ENCODE assay signal across 16 mouse cellular contexts in the genomic region with DNA sequence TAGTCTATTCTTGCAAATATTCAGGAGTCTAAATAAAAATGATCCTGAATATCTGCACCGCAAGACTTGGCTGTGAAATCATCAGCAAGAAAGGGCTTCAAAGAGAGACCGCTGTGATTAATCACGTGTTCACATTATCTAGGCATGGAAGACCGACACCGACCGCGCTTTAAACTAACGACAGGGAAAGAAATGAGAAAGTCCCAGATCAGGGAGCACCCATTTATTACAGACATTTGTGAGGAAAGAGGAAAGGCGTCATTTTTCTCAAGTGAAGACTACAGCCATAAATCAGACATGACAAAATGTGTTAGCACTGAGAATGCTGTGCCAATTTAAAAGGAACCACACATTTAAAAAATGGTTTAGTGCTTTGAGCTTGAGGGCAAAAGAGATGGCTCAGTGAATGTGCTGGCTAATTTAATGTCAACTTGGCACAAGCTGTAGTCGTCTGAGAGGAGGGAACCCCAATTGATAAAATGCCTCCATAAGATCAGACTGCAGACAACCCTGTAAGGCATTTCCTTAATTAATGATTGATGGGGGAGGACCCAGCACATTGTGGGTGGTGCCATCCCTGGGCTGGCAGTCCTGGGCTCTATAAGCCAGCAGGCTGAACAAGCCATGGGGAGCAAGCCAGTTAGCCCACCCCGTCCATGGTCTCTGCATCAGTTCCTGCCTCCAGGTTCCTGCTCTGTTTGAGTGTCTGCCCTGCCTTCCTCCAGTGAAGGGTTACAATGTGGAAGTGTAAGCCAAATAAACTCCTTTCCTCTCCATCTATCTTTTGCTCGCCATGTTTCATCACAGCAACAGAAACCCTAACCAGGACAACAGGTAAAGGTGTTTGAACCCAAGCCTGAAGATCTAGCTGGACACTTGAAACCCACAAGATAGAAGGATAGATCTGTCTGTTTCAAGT.
DNase-seq lines count a peak whose midpoint lies in the region; ATAC-seq lines count a peak whose summit lies in the region.
"Had no signal": no experiment of that assay in that cellular context is flagged by ENCODE, and none has a peak within 500 bp of the region (broad histone marks: within the 10 kb centered on the region; RNA-seq: fewer than 3 reads in every experiment).

No protein-coding gene starts in this region.

- H3K4me1 ChIP-seq in forebrain, embryonic 10.5 days: peaks cover 13% of the 10 kb centered on the region
- H3K4me1 ChIP-seq in forebrain, embryonic 16.5 days (replicated peaks; ENCODE audit: control insufficient read depth, insufficient read depth, low read length): peaks cover 4% of the 10 kb centered on the region
- H3K4me1 ChIP-seq in liver, embryonic 12.5 days: peaks cover 93% of the 10 kb centered on the region

- no peak overlapping the region for H3K4me2 ChIP-seq in forebrain, embryonic 16.5 days (ENCODE audit: low read length)
- H3K4me2 ChIP-seq in liver, embryonic 12.5 days: peak overlapping the region; percentile 2; the same call in 1 of the 2 replicates
- H3K4me2 ChIP-seq: limb, embryonic 12.5 days had no signal

- H3K27me3 ChIP-seq in forebrain, embryonic 10.5 days (ENCODE audit: poor library complexity, severe bottlenecking): no peaks in the 10 kb centered on the region
- H3K27me3 ChIP-seq in forebrain, embryonic 16.5 days (replicated peaks; ENCODE audit: control insufficient read depth, insufficient read depth, low read length): no peaks in the 10 kb centered on the region
- H3K27me3 ChIP-seq in liver, embryonic 12.5 days (replicated peaks): no peaks in the 10 kb centered on the region
- H3K27me3 ChIP-seq: limb, embryonic 12.5 days had no signal

- H3K36me3 ChIP-seq in forebrain, embryonic 10.5 days (replicated peaks): no peaks in the 10 kb centered on the region
- H3K36me3 ChIP-seq in forebrain, embryonic 16.5 days (ENCODE audit: control insufficient read depth, insufficient read depth): no peaks in the 10 kb centered on the region
- H3K36me3 ChIP-seq in liver, embryonic 12.5 days: no peaks in the 10 kb centered on the region
- H3K36me3 ChIP-seq: limb, embryonic 12.5 days had no signal

- 91% methylated on average over 12 of the region's 12 CpGs for WGBS in forebrain, embryonic 10.5 days
- 70% methylated on average over 12 of the region's 12 CpGs for WGBS in forebrain, embryonic 16.5 days
- WGBS in liver, embryonic 12.5 days (ENCODE audit: insufficient replicate concordance): 77% methylated on average over 12 of the region's 12 CpGs

- H3K9me3 ChIP-seq in forebrain, embryonic 10.5 days: no peaks in the 10 kb centered on the region
- H3K9me3 ChIP-seq in forebrain, embryonic 16.5 days (ENCODE audit: control insufficient read depth, low read length): no peaks in the 10 kb centered on the region
- H3K9me3 ChIP-seq in liver, embryonic 12.5 days (replicated peaks): peaks cover 9% of the 10 kb centered on the region; the same call in 1 of the 2 replicates
- H3K9me3 ChIP-seq: limb, embryonic 12.5 days had no signal

- H3K9ac ChIP-seq in forebrain, embryonic 16.5 days (replicated peaks; ENCODE audit: low read depth, low read length): no peak overlapping the region
- peak overlapping the region; percentile 28; the same call in 1 of the 2 replicates for H3K9ac ChIP-seq in liver, embryonic 12.5 days
- H3K9ac ChIP-seq: limb, embryonic 12.5 days had no signal

- DNase-seq in forebrain, embryonic 10.5 days (ENCODE audit: extremely low spot score, low spot score): no peak
- DNase-seq in retina, postnatal 1 day: peak; percentile 28
- DNase-seq in retina, embryonic 14.5 days (ENCODE audit: low spot score): no peak
- no peak for DNase-seq in layer of hippocampus, postnatal 14 days (ENCODE audit: low spot score in 2 of 2)
- DNase-seq in left cerebral cortex, adult 18-20 months (ENCODE audit: low spot score in 2 of 2): no peak
- DNase-seq in adrenal gland, adult (ENCODE audit: inconsistent age in 2 of 2, low spot score in 1 of 2): no peak
- DNase-seq: embryo, embryonic 11 days; gastrocnemius, postnatal 36 days; heart, postnatal 36 days; lung, postnatal 4 days had no signal

- ATAC-seq in forebrain, embryonic 16.5 days: no peak; the same call in 1 of the 2 replicates
- peak; percentile 38 for ATAC-seq in liver, embryonic 12.5 days
- ATAC-seq: activated CD4-positive, CD25-positive, alpha-beta regulatory T cell, adult 4 months; forebrain, embryonic 14.5 days had no signal

- peak overlapping the region; percentile 16; the same call in 1 of the 2 replicates for H3K27ac ChIP-seq in forebrain, embryonic 10.5 days
- H3K27ac ChIP-seq in forebrain, embryonic 16.5 days (ENCODE audit: low read length): no peak overlapping the region
- peak overlapping the region; percentile 91 for H3K27ac ChIP-seq in liver, embryonic 12.5 days
- H3K27ac ChIP-seq: limb, embryonic 12.5 days; stomach, postnatal 0 days had no signal

- no peak overlapping the region for H3K4me3 ChIP-seq in forebrain, embryonic 10.5 days
- H3K4me3 ChIP-seq in forebrain, embryonic 16.5 days (replicated peaks; ENCODE audit: low read length): no peak overlapping the region
- no peak overlapping the region for H3K4me3 ChIP-seq in liver, embryonic 12.5 days
- H3K4me3 ChIP-seq: limb, embryonic 12.5 days had no signal
